Mouse (Mus musculus) limb, embryonic 13.5 days (tissue): ENCODE results near the gene Fchsd2. TPM values are rescaled to one million over a fixed set of nuclear protein-coding genes. Genes with fewer than 3 reads are reported as not detected.

Source experiments
- ATAC-seq: fragments of 200-750 bp; cut with Nextera tagmentation; 2 replicates; pipeline ENCODE4 v1.8.0; 2017; ENCODE audit warnings: low read depth, moderate number of reproducible peaks, moderate TSS enrichment; ENCODE audit not compliant: low FRiP score
- H3K27ac ChIP-seq: fragments of 300-500 bp; sonication (generic); 2 replicates; pipeline ENCODE4 v1.5.1; 2015; ENCODE audit warnings: inconsistent platforms, mild to moderate bottlenecking, moderate library complexity
- H3K27me3 ChIP-seq: fragments of 300-500 bp; sonication (generic); 2 replicates; pipeline ENCODE4 v1.6.1; 2015; ENCODE audit warnings: mild to moderate bottlenecking, inconsistent platforms
- H3K36me3 ChIP-seq: fragments of 300-500 bp; sonication (generic); 2 replicates; pipeline ENCODE4 v1.6.1; 2015; ENCODE audit warnings: inconsistent platforms, mild to moderate bottlenecking, moderate library complexity
- H3K4me1 ChIP-seq: fragments of 300-500 bp; sonication (generic); 2 replicates; pipeline ENCODE4 v1.6.1; 2015; ENCODE audit warnings: inconsistent platforms
- H3K4me2 ChIP-seq: fragments of 300-500 bp; sonication (generic); replicated peaks from 2 replicates; pipeline ENCODE4 v1.6.1; 2015; ENCODE audit warnings: inconsistent platforms, mild to moderate bottlenecking, moderate library complexity
- H3K4me3 ChIP-seq: fragments of 300-500 bp; sonication (generic); 2 replicates; pipeline ENCODE4 v1.5.1; 2015; ENCODE audit warnings: moderate library complexity, mild to moderate bottlenecking, inconsistent platforms
- H3K9ac ChIP-seq: fragments of 300-500 bp; sonication (generic); 2 replicates; pipeline ENCODE4 v1.6.1; 2015; ENCODE audit warnings: mild to moderate bottlenecking, inconsistent platforms
- H3K9me3 ChIP-seq: fragments of 300-500 bp; sonication (generic); 2 replicates; pipeline ENCODE4 v1.6.1; 2016; ENCODE audit warnings: inconsistent platforms
- WGBS: fragments of 180-500 bp; shearing (Covaris S2); methylation state at CpG from one replicate; pipeline ENCODE4 v1.1.7; 2015; 5-methylcytosine and 5-hydroxymethylcytosine counted together
- polyA plus RNA-seq: library from polyadenylated mRNA; unstranded; fragments of >200 nt; fragmentation: Nextera tagmentation; extraction: Ambion mirVana; gene quantifications from 2 replicates; pipeline ENCODE4 v1.2.1, GENCODE M21; 2015

Fchsd2 gene
- polyA plus RNA-seq, 1 experiment from 2014 or later, result 26.0 TPM

DNA sequence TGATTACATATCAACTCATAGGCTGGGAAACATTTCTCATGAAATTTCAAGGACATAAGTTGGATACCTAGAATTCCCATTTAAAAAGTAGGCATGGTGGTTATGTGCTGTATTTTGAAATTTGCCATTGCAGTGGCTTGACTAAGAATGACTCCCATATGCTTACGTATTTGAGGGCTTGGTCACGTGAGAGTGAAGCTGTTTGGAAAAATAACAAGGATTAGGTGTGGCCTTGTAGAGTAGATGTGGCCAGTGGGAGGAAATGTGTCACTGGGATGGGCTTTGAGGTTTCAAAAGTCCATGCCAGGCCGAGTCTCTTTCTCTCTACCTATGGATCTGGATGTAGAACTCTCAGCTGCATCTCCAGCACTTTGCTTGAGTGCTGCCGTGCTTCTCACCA is 71.2 kb downstream of the Fchsd2 start:
- no peak overlapping the region for H3K4me3 ChIP-seq
- no peak overlapping the region for H3K9ac ChIP-seq
- H3K36me3 ChIP-seq, result no peaks in the 10 kb centered on the region
- H3K4me1 ChIP-seq, result no peaks in the 10 kb centered on the region
- H3K9me3 ChIP-seq, result no peaks in the 10 kb centered on the region
- H3K27ac ChIP-seq, result no peak overlapping the region
- no peaks in the 10 kb centered on the region for H3K27me3 ChIP-seq
- 76% methylated on average over 4 of the region's 4 CpGs for WGBS
- H3K4me2 ChIP-seq, result no peak overlapping the region
- no peak for ATAC-seq

DNA sequence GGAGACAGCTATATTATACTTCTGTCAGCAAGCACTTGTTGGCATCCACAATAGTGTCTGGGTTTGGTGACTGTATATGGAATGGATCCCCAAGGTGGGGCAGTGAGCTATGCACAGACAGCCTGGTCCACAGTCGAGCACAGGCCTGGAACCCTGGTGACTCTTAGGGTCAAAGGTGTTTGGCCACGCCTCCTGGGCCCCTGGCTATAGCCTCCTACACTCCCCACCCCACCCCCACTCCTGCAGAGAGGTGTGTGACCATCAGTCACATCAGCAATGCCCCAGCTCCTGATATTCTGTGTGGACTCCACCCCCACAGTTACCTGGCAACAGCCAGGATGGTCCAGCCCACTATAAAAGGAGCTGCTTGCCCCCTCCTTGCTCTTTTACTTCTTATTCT is 73.9 kb downstream of the Fchsd2 start:
- WGBS, result 38% methylated on average over 2 of the region's 2 CpGs
- Histone ChIP-seq H3K4me3 (no peak overlapping the region), H3K9me3 (no peaks in the 10 kb centered on the region), H3K27me3 (no peaks in the 10 kb centered on the region), H3K27ac (no peak overlapping the region), H3K4me1 (no peaks in the 10 kb centered on the region), H3K36me3 (no peaks in the 10 kb centered on the region), H3K9ac (no peak overlapping the region), H3K4me2 (no peak overlapping the region)
- ATAC-seq, result no peak

DNA sequence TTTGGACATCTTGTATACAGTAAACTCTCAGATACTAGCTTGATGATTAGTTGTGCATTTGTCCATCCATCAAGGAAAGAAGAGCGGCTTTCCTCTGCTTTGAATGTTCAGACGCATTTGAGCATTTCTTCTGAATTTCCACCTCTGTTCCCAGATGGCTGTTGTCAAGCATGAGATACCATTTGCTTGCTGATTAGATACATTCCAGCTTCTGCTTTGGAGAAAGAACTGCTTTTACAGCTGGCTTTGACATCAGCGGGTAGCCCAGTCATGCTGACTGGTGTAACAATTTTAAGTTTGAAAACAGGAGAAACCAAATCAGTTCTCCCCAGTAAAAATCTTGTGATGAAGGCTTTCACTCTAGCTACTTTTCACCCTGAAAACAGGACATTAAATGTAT is 77.8 kb downstream of the Fchsd2 start:
- no peaks in the 10 kb centered on the region for H3K9me3 ChIP-seq
- no peak overlapping the region for H3K4me3 ChIP-seq
- no peaks in the 10 kb centered on the region for H3K36me3 ChIP-seq
- no peak overlapping the region for H3K9ac ChIP-seq
- H3K4me1 ChIP-seq, result no peaks in the 10 kb centered on the region
- no peak overlapping the region for H3K4me2 ChIP-seq
- H3K27me3 ChIP-seq, result no peaks in the 10 kb centered on the region
- no peak overlapping the region for H3K27ac ChIP-seq
- WGBS, result 66% methylated on average over 3 of the region's 3 CpGs
- ATAC-seq, result no peak

DNA sequence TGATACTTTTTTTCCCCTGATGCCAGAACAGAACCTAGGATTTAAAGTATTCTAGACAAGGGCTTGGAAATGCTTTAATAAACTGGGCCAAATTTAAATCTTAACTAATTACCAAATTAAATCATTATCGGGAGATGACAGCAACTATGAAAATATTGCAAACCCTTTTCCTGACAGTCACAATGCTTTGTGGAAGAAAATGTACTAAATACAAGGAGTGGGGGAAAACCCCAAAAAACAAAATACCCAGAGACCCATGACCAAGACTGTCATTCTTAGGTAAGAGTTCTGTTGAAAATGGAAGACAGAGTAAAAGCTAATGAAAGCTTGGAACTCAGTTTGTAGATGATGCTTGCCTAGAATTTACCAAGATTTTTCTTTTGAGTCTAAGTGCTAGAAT is 78.3 kb downstream of the Fchsd2 start:
- Histone ChIP-seq H3K9ac (no peak overlapping the region), H3K36me3 (no peaks in the 10 kb centered on the region), H3K4me2 (no peak overlapping the region), H3K27ac (no peak overlapping the region), H3K4me1 (no peaks in the 10 kb centered on the region), H3K4me3 (no peak overlapping the region), H3K9me3 (no peaks in the 10 kb centered on the region), H3K27me3 (no peaks in the 10 kb centered on the region)
- no peak for ATAC-seq
- WGBS, result 96% methylated on average over 1 of the region's 1 CpGs

DNA sequence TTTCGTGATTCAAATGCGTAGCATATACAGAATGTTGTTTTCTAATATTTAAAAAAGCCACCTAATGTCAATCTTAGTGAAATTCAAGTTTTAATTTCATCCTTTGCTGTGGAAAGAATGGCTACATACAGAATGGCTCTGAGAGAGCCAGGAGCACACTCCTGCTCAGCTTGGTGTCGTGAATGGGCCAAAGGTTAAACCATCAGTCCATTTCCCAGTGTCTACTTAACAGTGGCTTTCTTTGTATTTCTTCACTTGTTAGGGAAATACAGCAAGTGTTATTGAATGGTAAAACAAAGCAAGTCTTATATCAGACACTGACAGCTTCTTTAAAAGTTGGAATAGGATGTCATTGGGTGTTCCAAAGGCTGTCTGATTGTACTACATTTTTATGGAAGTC is 80.7 kb downstream of the Fchsd2 start:
- Histone ChIP-seq H3K36me3 (no peaks in the 10 kb centered on the region), H3K9ac (no peak overlapping the region), H3K4me2 (no peak overlapping the region), H3K4me3 (no peak overlapping the region), H3K4me1 (no peaks in the 10 kb centered on the region), H3K27me3 (no peaks in the 10 kb centered on the region), H3K27ac (no peak overlapping the region), H3K9me3 (no peaks in the 10 kb centered on the region)
- ATAC-seq, result no peak
- WGBS, result 89% methylated on average over 3 of the region's 3 CpGs

DNA sequence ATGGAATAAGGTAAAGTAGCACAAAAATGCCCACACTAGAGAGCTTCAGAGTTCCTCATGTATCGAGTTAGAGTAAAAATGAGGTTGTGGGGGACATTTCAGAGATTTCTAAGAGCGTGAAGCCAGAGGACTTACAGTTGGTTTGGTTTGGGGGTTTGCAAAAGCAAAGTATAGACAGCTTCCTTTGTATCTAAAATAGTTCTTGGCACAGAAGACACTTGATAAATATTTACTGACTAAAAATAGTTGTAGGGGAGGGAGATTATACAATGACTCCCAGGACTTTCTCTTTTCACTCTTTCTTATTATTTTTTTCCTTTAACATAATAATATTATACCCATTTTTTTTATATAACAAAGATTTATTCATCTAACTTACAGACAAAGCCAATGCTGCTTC is 86.1 kb downstream of the Fchsd2 start:
- no peak overlapping the region for H3K9ac ChIP-seq
- no peak overlapping the region for H3K27ac ChIP-seq
- no peaks in the 10 kb centered on the region for H3K27me3 ChIP-seq
- H3K4me2 ChIP-seq, result no peak overlapping the region
- H3K4me1 ChIP-seq, result no peaks in the 10 kb centered on the region
- H3K9me3 ChIP-seq, result no peaks in the 10 kb centered on the region
- peaks cover 2% of the 10 kb centered on the region; the same call in 1 of the 2 replicates for H3K36me3 ChIP-seq
- ATAC-seq, result no peak
- WGBS, result 88% methylated on average over 2 of the region's 2 CpGs
- H3K4me3 ChIP-seq, result no peak overlapping the region

DNA sequence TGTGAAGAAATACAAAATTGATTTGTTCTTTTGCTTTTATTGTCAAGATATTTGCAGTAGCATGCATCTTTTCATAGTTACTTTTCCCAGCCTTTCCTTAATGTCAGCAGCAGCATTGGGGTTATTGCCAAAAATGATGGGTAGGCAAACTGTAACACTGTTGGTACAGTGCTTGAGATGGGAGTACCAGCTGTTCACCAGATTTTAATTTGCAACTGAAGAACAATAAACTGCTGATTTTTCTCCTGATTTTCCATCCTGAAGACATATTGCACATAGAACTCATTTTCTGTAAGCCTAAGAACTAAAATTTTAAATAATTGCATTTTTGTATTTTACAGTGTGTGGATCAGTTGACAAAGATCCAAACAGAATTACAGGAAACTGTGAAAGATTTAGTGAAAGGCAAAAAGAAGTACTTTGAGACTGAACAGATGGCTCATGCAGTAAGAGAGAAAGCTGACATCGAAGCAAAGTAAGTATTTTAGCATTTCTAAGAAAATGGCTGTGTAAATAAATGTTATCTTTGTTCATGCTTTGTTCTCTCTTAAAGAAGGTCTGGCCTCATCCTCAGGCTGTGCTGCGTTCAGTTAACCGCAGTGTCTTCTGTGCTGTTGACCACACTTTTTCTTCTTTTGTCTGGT is 98.8 kb downstream of the Fchsd2 start:
- Histone ChIP-seq H3K4me3 (no peak overlapping the region), H3K9me3 (no peaks in the 10 kb centered on the region), H3K27ac (no peak overlapping the region), H3K4me1 (no peaks in the 10 kb centered on the region), H3K36me3 (peaks cover 25% of the 10 kb centered on the region), H3K4me2 (no peak overlapping the region), H3K27me3 (no peaks in the 10 kb centered on the region), H3K9ac (no peak overlapping the region)
- ATAC-seq, result no peak
- 90% methylated on average over 3 of the region's 3 CpGs for WGBS

DNA sequence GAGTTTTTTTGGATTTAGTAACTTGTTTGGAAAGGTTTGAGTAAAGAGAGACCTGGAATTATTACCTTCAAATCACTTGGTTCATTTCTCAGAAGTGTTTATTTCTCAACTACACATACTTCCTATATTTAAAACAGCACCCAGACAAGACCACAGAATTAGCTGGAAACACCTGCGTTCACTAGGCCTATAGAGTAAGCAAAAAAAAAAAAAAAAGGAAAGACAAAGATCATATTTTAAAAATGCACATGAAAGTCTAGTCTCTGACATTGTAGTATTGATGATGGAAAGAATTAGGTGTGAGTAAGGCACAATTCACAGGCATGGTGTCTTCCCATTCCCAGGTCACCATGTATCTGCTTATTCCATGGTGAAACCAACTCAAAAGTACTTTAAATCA is 118.2 kb downstream of the Fchsd2 start:
- no peaks in the 10 kb centered on the region for H3K4me1 ChIP-seq
- H3K9ac ChIP-seq, result no peak overlapping the region
- H3K36me3 ChIP-seq, result peaks cover 8% of the 10 kb centered on the region; the same call in 1 of the 2 replicates
- H3K4me3 ChIP-seq, result no peak overlapping the region
- H3K27ac ChIP-seq, result no peak overlapping the region
- no peaks in the 10 kb centered on the region for H3K9me3 ChIP-seq
- no peaks in the 10 kb centered on the region for H3K27me3 ChIP-seq
- ATAC-seq, result no peak
- WGBS, result 97% methylated on average over 1 of the region's 1 CpGs
- no peak overlapping the region for H3K4me2 ChIP-seq

DNA sequence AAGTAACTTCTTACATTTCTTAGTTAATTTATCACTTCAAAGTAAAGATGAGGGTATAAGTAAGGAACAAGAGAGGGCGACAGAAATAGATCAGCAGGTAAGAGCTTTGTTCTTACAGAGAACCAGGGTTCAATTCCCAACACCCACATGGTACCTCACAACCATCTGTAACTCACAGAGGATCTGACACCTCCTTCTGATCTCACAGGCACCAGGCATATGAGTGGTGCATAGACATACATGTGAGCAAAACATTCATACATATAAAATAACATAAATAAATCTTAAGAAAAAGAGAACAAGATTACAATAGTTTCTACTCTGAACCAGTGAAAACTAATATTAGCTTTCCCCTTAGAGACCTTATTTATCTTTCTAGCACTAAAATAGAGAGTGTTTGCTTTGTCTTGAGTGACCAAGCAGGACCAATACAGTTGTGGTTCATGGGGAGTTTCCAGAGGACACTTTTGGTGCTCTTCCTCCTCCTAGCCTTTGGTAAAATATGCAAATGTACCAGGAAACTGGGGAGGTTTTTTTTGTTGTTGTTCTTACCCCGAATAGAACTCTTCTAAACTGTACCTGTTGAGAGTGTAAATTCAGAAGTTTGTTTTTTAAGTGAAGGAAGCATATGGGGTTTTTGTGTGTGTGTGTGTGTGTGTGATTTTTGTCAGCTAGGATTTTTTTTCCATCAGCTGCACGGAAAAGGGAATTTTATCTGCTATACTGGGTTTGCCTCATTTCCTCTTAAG is 121.0 kb downstream of the Fchsd2 start:
- Histone ChIP-seq H3K4me2 (no peak overlapping the region), H3K27ac (no peak overlapping the region), H3K27me3 (no peaks in the 10 kb centered on the region), H3K9me3 (no peaks in the 10 kb centered on the region), H3K4me1 (no peaks in the 10 kb centered on the region), H3K9ac (no peak overlapping the region), H3K4me3 (no peak overlapping the region), H3K36me3 (peaks cover 8% of the 10 kb centered on the region; the same call in 1 of the 2 replicates)
- ATAC-seq, result no peak
- 79% methylated on average over 3 of the region's 3 CpGs for WGBS

DNA sequence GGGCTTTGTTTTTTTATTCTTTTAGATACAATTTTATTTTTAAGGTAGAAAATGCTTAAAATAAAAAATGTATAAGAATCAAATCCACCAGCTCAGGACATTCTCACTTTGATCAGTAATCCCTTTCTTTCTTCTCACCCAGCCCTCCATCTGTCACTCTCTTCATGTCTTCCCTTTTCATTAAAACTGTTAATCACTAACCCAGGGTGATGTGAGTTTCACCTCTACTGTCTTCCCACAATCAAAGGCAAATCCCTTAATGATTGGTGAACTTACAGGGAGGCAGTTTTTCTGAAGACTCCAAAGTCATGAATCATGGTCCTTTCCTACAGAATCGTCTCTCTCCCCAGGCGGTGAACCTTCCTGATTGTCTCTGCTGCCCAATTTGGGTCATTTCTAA is 124.1 kb downstream of the Fchsd2 start:
- Histone ChIP-seq H3K9me3 (no peaks in the 10 kb centered on the region), H3K4me2 (no peak overlapping the region), H3K27ac (no peak overlapping the region), H3K36me3 (peaks cover 8% of the 10 kb centered on the region; the same call in 1 of the 2 replicates), H3K27me3 (no peaks in the 10 kb centered on the region), H3K4me3 (no peak overlapping the region), H3K9ac (no peak overlapping the region), H3K4me1 (no peaks in the 10 kb centered on the region)
- 73% methylated on average over 2 of the region's 2 CpGs for WGBS
- no peak for ATAC-seq

DNA sequence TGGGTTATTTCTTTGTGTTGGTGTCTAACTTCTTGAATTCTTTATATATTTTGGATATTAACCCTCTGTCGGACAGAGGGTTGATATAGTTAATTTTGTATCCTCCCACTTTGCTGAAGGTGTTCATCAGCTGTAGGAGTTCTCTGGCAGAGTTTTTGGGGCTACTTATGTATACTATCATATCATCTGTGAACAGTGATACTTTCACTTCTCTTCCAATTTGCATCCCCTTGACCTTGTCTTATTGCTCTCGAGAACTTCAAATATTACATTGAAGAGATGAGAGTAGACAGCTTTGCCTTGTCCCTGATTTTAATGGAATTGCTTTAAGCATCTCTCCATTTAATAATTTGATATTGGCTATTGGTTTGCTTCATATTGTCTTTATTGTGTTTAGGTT is 130.8 kb downstream of the Fchsd2 start:
- Histone ChIP-seq H3K9ac (no peak overlapping the region), H3K4me1 (no peaks in the 10 kb centered on the region), H3K4me3 (no peak overlapping the region), H3K9me3 (no peaks in the 10 kb centered on the region), H3K27ac (no peak overlapping the region), H3K36me3 (no peaks in the 10 kb centered on the region), H3K27me3 (no peaks in the 10 kb centered on the region), H3K4me2 (no peak overlapping the region)
- no peak for ATAC-seq
- 94% methylated on average over 2 of the region's 2 CpGs for WGBS

DNA sequence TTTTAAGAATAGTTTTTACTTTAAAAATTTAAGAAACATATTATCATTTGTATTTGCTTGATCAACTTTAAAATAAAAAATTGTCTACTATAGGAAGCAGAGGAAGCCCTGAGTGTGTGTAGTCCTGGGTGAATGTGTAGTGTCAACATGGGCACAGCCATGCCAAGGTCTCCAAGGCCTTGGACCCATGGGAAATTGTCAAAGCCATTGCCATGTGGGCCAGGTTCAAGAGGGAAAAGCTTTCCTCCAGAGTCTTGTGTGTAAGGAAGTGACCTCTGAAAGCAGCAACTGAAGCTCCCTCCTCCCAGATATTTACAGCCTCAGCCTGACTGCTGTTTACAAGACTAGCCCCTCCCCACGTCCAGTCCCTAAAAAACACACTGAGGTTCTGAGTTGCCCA is 136.7 kb downstream of the Fchsd2 start:
- WGBS, result 26% methylated on average over 1 of the region's 1 CpGs
- H3K4me2 ChIP-seq, result no peak overlapping the region
- no peaks in the 10 kb centered on the region for H3K27me3 ChIP-seq
- no peaks in the 10 kb centered on the region for H3K9me3 ChIP-seq
- no peak for ATAC-seq
- no peak overlapping the region for H3K4me3 ChIP-seq
- no peak overlapping the region for H3K27ac ChIP-seq
- H3K4me1 ChIP-seq, result no peaks in the 10 kb centered on the region
- H3K9ac ChIP-seq, result no peak overlapping the region
- H3K36me3 ChIP-seq, result no peaks in the 10 kb centered on the region

DNA sequence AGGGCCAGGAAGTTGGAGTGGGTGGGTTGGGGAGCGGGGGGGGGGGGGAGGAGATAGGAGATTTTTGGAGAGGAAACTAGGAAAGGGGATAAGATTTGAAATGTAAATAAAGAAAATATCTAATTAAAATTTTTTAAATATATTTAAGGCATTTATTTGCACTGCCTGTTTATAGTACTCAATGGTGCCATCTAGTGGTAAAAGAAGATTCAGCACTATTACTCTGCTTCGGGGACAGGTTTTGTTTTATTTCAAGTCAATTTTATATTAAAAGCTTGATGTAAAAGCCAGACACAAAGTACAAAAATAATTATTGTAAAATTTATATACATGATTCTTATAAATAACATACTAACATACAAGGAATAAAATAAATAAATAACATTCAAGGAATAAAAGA is 138.8 kb downstream of the Fchsd2 start:
- no peak overlapping the region for H3K4me2 ChIP-seq
- no peak overlapping the region for H3K9ac ChIP-seq
- no peaks in the 10 kb centered on the region for H3K4me1 ChIP-seq
- H3K9me3 ChIP-seq, result no peaks in the 10 kb centered on the region
- no peak for ATAC-seq
- H3K36me3 ChIP-seq, result peaks cover 3% of the 10 kb centered on the region; the same call in 1 of the 2 replicates
- whole genome bisulfite sequencing, result 26% methylated on average over 2 of the region's 2 CpGs
- H3K27me3 ChIP-seq, result no peaks in the 10 kb centered on the region
- H3K27ac ChIP-seq, result no peak overlapping the region
- no peak overlapping the region for H3K4me3 ChIP-seq
